Mouse (Mus musculus) liver, adult 2 months (tissue): ENCODE measurements at regions not wholly inside any gene's neighbourhood (a gene's known extent, or its start where the extent isn't known, plus 50 kb on each side); places are given as distances from the start of the nearest gene placed in this dataset.
"Not testable (repeated sequence)": the region's sequence is repeated elsewhere in the genome, so short reads cannot be mapped to it uniquely, and the experiment has no call there.

ENCODE experiments used
- DNase-seq: peaks from one replicate; pipeline ENCODE4 v3.0.0-alpha.2; 2011; ENCODE audit warnings: low read depth, low spot score; ENCODE audit errors: extremely low read depth
- H3K27ac ChIP-seq: fragments of 200-500 bp; replicated peaks from 2 replicates; pipeline ENCODE4 v1.5.1; 2012; ENCODE audit warnings: low read depth, mild to moderate bottlenecking, control low read depth, inconsistent platforms, low read length; ENCODE audit not compliant: insufficient read depth
- H3K27me3 ChIP-seq: fragments of 200-500 bp; 2 replicates; pipeline ENCODE4 v1.6.1; 2012; ENCODE audit warnings: mild to moderate bottlenecking, moderate library complexity, low read length, inconsistent platforms; ENCODE audit not compliant: control insufficient read depth, insufficient read depth
- H3K36me3 ChIP-seq: fragments of 200-500 bp; 2 replicates; pipeline ENCODE4 v1.6.1; 2012; ENCODE audit warnings: low read length, inconsistent platforms; ENCODE audit not compliant: control insufficient read depth, insufficient read depth
- H3K4me1 ChIP-seq: fragments of 200-500 bp; 2 replicates; pipeline ENCODE4 v1.6.1; 2011; ENCODE audit warnings: low read length; ENCODE audit not compliant: control insufficient read depth, insufficient read depth
- H3K4me3 ChIP-seq: fragments of 200-500 bp; 2 replicates; pipeline ENCODE4 v1.5.1; 2011; ENCODE audit warnings: low read depth, mild to moderate bottlenecking, control low read depth, low read length, moderate library complexity; ENCODE audit not compliant: insufficient read depth
- H3K79me2 ChIP-seq: fragments of 200-500 bp; 2 replicates; pipeline ENCODE4 v1.6.1; 2012; ENCODE audit warnings: inconsistent platforms, mild to moderate bottlenecking, low read length, moderate library complexity; ENCODE audit not compliant: control insufficient read depth, insufficient read depth
- H3K9ac ChIP-seq: fragments of 200-500 bp; 2 replicates; pipeline ENCODE4 v1.6.1; 2012; ENCODE audit warnings: low read depth, mild to moderate bottlenecking, control low read depth, inconsistent platforms, low read length
- CTCF ChIP-seq: fragments of 200-500 bp; IDR thresholded peaks from 2 replicates; pipeline ENCODE4 v1.5.1; 2011; ENCODE audit warnings: low read depth, low read length, control low read depth
- POLR2A ChIP-seq: fragments of 200-500 bp; IDR thresholded peaks from 2 replicates; pipeline ENCODE4 v1.6.1; 2011; ENCODE audit warnings: low read length, control low read depth; ENCODE audit not compliant: insufficient read depth; ENCODE audit errors: extremely low read depth
- WGBS: fragments of 180-500 bp; shearing (Covaris S2); methylation state at CpG from one replicate; pipeline ENCODE4 v1.1.7; 2018; 5-methylcytosine and 5-hydroxymethylcytosine counted together

DNA sequence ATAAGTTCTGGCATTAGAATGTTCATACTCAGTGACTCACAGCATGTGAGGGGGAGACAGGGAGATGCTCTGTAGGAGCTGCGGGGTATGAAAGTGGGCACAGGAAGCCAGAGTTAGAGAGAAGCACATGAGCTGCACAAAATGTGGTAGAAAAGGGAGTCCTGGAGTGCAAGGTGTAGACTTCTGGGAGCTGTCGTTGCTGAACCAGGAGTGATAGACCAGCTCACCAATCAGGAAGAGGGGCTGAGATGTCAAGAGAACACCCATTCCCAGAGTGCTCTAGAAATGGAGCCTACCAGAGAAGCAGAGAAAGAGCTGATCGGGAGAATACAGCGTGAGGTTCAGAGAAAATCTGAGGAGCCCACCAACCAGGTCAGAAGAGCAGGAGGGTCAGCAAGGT, 262.2 kb upstream of the Kdm8 start:
- Histone ChIP-seq H3K4me3 (no peak overlapping the region), H3K36me3 (no peaks in the 10 kb centered on the region), H3K4me1 (no peaks in the 10 kb centered on the region), H3K27ac (no peak overlapping the region), H3K9ac (no peak overlapping the region), H3K79me2 (no peaks in the 10 kb centered on the region), H3K27me3 (no peaks in the 10 kb centered on the region)
- DNase-seq = no peak
- 75% methylated on average over 4 of the region's 4 CpGs for WGBS
- TF ChIP-seq POLR2A = no peak
- TF ChIP-seq CTCF = no peak

GRCm38 (mm10) chr7:125183011-125183410, 261.5 kb upstream of the Kdm8 start:
- H3K4me1 ChIP-seq, H3K79me2 ChIP-seq, H3K9ac ChIP-seq, DNase-seq, H3K27ac ChIP-seq, H3K36me3 ChIP-seq, H3K27me3 ChIP-seq, H3K4me3 ChIP-seq: not testable (repeated sequence)
- WGBS = 93% methylated on average over 4 of the region's 4 CpGs

- no peaks in the 10 kb centered on the region for H3K4me1 ChIP-seq
- no peak overlapping the region for H3K4me3 ChIP-seq
- WGBS = 81% methylated on average over 13 of the region's 13 CpGs
- no peak for DNase-seq
- H3K79me2 ChIP-seq = no peaks in the 10 kb centered on the region
- no peaks in the 10 kb centered on the region for H3K36me3 ChIP-seq
- H3K27me3 ChIP-seq = no peaks in the 10 kb centered on the region
- no peak overlapping the region for H3K9ac ChIP-seq
- no peak overlapping the region for H3K27ac ChIP-seq
- TF ChIP-seq CTCF = no peak
- TF ChIP-seq POLR2A = no peak
Measured at GRCm38 (mm10) chr7:125185037-125185679, 259.3 kb upstream of the Kdm8 start.

- no peaks in the 10 kb centered on the region for H3K36me3 ChIP-seq
- H3K27me3 ChIP-seq = no peaks in the 10 kb centered on the region
- no peak overlapping the region for H3K27ac ChIP-seq
- H3K4me3 ChIP-seq = no peak overlapping the region
- no peaks in the 10 kb centered on the region for H3K4me1 ChIP-seq
- no peak for DNase-seq
- no peaks in the 10 kb centered on the region for H3K79me2 ChIP-seq
- H3K9ac ChIP-seq = no peak overlapping the region
- TF ChIP-seq POLR2A = no peak
- TF ChIP-seq CTCF = no peak
- WGBS = 85% methylated on average over 10 of the region's 10 CpGs
Measured at GRCm38 (mm10) chr7:125187011-125187740, 257.3 kb upstream of the Kdm8 start.

GRCm38 (mm10) chr7:125188986-125189385, 255.5 kb upstream of the Kdm8 start:
- Histone ChIP-seq H3K36me3 (no peaks in the 10 kb centered on the region), H3K9ac (no peak overlapping the region), H3K4me1 (no peaks in the 10 kb centered on the region), H3K27ac (no peak overlapping the region), H3K27me3 (no peaks in the 10 kb centered on the region), H3K79me2 (no peaks in the 10 kb centered on the region), H3K4me3 (no peak overlapping the region)
- TF ChIP-seq CTCF (no peak), POLR2A (no peak)
- WGBS = 80% methylated on average over 5 of the region's 5 CpGs
- DNase-seq = no peak

GRCm38 (mm10) chr7:125190067-125190466, 254.4 kb upstream of the Kdm8 start:
- 84% methylated on average over 6 of the region's 6 CpGs for WGBS

More at GRCm38 (mm10) chr7:125190067-125190466, 254.4 kb upstream of the Kdm8 start:
- no peak for DNase-seq
- H3K27ac ChIP-seq = no peak overlapping the region
- H3K79me2 ChIP-seq = no peaks in the 10 kb centered on the region
- no peak for TF ChIP-seq CTCF
- no peak for TF ChIP-seq POLR2A
- no peak overlapping the region for H3K4me3 ChIP-seq
- no peaks in the 10 kb centered on the region for H3K4me1 ChIP-seq
- H3K36me3 ChIP-seq = no peaks in the 10 kb centered on the region
- H3K9ac ChIP-seq = no peak overlapping the region
- no peaks in the 10 kb centered on the region for H3K27me3 ChIP-seq
